Mouse (Mus musculus) hindbrain, embryonic 13.5 days (tissue): ENCODE data around the gene Arhgef1. TPM values are rescaled to one million over a fixed set of nuclear protein-coding genes. Genes with fewer than 3 reads are reported as not detected.

Source experiments
- ATAC-seq: fragments of 200-750 bp; cut with Nextera tagmentation; 2 replicates; pipeline ENCODE4 v1.8.0; 2017; ENCODE audit warnings: moderate TSS enrichment; ENCODE audit not compliant: low FRiP score
- H3K27ac ChIP-seq: fragments of 300-500 bp; sonication (generic); 2 replicates; pipeline ENCODE4 v1.5.1; 2015; ENCODE audit warnings: inconsistent platforms, mild to moderate bottlenecking, moderate library complexity
- H3K27me3 ChIP-seq: fragments of 300-500 bp; sonication (generic); 2 replicates; pipeline ENCODE4 v1.6.1; 2015; ENCODE audit warnings: mild to moderate bottlenecking, inconsistent platforms
- H3K36me3 ChIP-seq: fragments of 300-500 bp; sonication (generic); 2 replicates; pipeline ENCODE4 v1.6.1; 2015; ENCODE audit warnings: mild to moderate bottlenecking, inconsistent platforms
- H3K4me1 ChIP-seq: fragments of 300-500 bp; sonication (generic); replicated peaks from 2 replicates; pipeline ENCODE4 v1.6.1; 2015; ENCODE audit warnings: inconsistent platforms
- H3K4me2 ChIP-seq: fragments of 300-500 bp; sonication (generic); 2 replicates; pipeline ENCODE4 v1.6.1; 2015; ENCODE audit warnings: inconsistent platforms, mild to moderate bottlenecking, moderate library complexity
- H3K4me3 ChIP-seq: fragments of 300-500 bp; sonication (generic); 2 replicates; pipeline ENCODE4 v1.5.1; 2015; ENCODE audit warnings: mild to moderate bottlenecking, inconsistent platforms
- H3K9ac ChIP-seq: fragments of 300-500 bp; sonication (generic); 2 replicates; pipeline ENCODE4 v1.6.1; 2015; ENCODE audit warnings: mild to moderate bottlenecking, inconsistent platforms
- H3K9me3 ChIP-seq: fragments of 300-500 bp; sonication (generic); 2 replicates; pipeline ENCODE4 v1.6.1; 2016; ENCODE audit warnings: inconsistent platforms
- WGBS: fragments of 180-500 bp; shearing (Covaris S2); methylation state at CpG from one replicate; pipeline ENCODE4 v1.1.7; 2015; 5-methylcytosine and 5-hydroxymethylcytosine counted together
- polyA plus RNA-seq: library from polyadenylated mRNA; unstranded; fragments of >200 nt; fragmentation: Nextera tagmentation; extraction: Ambion mirVana; gene quantifications from 2 replicates; pipeline ENCODE4 v1.2.1, GENCODE M21; 2015

Gene Arhgef1
- polyA plus RNA-seq, 1 experiment from 2014 or later: 56.4 TPM

DNA sequence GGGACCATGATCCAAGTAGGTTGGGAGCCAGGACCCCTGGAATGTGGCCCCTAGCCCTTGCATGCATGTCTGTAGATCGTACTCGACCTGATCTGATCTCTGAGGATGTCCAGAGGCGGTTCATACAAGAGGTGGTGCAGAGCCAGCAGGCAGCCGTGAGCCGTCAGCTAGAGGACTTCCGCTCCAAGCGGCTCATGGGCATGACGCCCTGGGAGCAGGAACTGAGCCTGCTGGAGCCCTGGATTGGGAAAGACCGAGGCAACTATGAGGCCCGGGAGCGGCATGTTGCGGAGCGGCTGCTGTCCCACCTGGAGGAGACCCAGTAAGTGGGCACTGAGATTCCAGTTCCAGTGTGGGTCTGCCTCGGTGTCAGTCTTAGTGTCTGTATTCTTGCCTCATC, 9.8 kb downstream of the Arhgef1 start:
- WGBS: 95% methylated on average over 14 of the region's 14 CpGs
- peaks cover 54% of the 10 kb centered on the region for H3K36me3 ChIP-seq
- H3K4me2 ChIP-seq: no peak overlapping the region

GRCm38 (mm10) chr7:24918763-24919323, 16.1 kb downstream of the Arhgef1 start:
- no peak overlapping the region for H3K4me3 ChIP-seq
- H3K27me3 ChIP-seq: no peaks in the 10 kb centered on the region
- H3K27ac ChIP-seq: no peak overlapping the region
- ATAC-seq: peak; percentile 32; the same call in 1 of the 2 replicates
- H3K9ac ChIP-seq: no peak overlapping the region
- no peaks in the 10 kb centered on the region for H3K9me3 ChIP-seq
- H3K36me3 ChIP-seq: peaks cover 76% of the 10 kb centered on the region
- WGBS: 93% methylated on average over 20 of the region's 20 CpGs
- H3K4me2 ChIP-seq: no peak overlapping the region
- H3K4me1 ChIP-seq: no peaks in the 10 kb centered on the region

More for the DNA sequence above, 9.8 kb downstream of the Arhgef1 start:
- H3K9ac ChIP-seq: no peak overlapping the region
- no peak for ATAC-seq
- no peak overlapping the region for H3K4me3 ChIP-seq
- no peaks in the 10 kb centered on the region for H3K27me3 ChIP-seq
- no peak overlapping the region for H3K27ac ChIP-seq
- H3K4me1 ChIP-seq: peaks cover 3% of the 10 kb centered on the region; the same call in 1 of the 2 replicates
- no peaks in the 10 kb centered on the region for H3K9me3 ChIP-seq

- no peak overlapping the region for H3K4me2 ChIP-seq
- no peak overlapping the region for H3K4me3 ChIP-seq
- H3K36me3 ChIP-seq: peaks cover 85% of the 10 kb centered on the region
- no peaks in the 10 kb centered on the region for H3K27me3 ChIP-seq
- H3K9ac ChIP-seq: no peak overlapping the region
- H3K9me3 ChIP-seq: no peaks in the 10 kb centered on the region
- no peaks in the 10 kb centered on the region for H3K4me1 ChIP-seq
- no peak for ATAC-seq
- no peak overlapping the region for H3K27ac ChIP-seq
- WGBS: 85% methylated on average over 9 of the region's 9 CpGs
Observed at GRCm38 (mm10) chr7:24919728-24920127, 17.0 kb downstream of the Arhgef1 start.

DNA sequence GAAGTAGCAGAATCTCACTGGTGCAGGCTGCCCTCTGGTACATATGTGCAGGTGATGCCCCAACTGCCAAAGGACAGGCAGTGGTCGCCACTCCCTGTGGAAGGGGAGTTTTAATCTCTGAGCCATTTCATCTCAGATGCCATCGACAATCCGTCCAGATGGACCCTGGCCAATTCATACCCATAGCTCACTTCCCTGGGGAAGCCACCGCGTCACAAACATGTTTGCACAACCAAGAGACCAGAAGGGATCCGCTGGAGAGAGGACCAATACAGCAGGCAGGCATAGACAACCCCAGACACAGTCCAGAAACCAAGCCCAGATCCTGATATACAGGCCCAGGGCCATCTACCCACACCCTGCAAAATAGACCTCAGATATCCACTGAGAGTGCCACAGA, 27.8 kb downstream of the Arhgef1 start:
- peaks cover 81% of the 10 kb centered on the region for H3K27me3 ChIP-seq
- no peaks in the 10 kb centered on the region for H3K9me3 ChIP-seq
- ATAC-seq: no peak
- H3K27ac ChIP-seq: no peak overlapping the region
- peaks cover 41% of the 10 kb centered on the region for H3K4me1 ChIP-seq
- no peak overlapping the region for H3K9ac ChIP-seq
- no peak overlapping the region for H3K4me3 ChIP-seq
- H3K4me2 ChIP-seq: no peak overlapping the region
- whole genome bisulfite sequencing: 35% methylated on average over 6 of the region's 6 CpGs
- H3K36me3 ChIP-seq: peaks cover 21% of the 10 kb centered on the region

DNA sequence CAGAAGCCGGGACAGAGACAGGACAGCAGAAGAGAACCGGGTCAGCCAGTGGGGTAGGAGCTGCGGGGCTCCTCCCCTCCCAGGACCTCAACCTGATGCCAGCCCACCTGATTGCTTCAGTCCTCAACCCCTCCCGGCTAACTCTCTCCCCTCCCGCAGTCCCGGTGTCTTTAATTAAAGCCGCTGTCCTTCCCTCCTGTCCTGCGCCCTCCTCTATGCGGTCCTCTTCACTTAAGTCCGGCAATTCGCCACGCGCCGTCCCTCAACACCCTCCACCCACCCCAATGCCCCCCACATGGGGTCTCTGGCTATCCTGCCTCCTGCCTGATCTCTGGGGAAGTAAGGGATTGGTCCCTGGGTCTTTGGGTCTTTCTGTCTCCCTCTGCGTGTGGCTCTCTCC, 28.9 kb downstream of the Arhgef1 start:
- H3K4me1 ChIP-seq: peaks cover 41% of the 10 kb centered on the region
- peak overlapping the region; percentile 25; the same call in 1 of the 2 replicates for H3K4me2 ChIP-seq
- no peak overlapping the region; the same call in 1 of the 2 replicates for H3K9ac ChIP-seq
- 0% methylated on average over 15 of the region's 15 CpGs for WGBS
- no peaks in the 10 kb centered on the region for H3K9me3 ChIP-seq
- peaks cover 93% of the 10 kb centered on the region for H3K27me3 ChIP-seq
- peaks cover 10% of the 10 kb centered on the region for H3K36me3 ChIP-seq
- ATAC-seq: no peak
- H3K4me3 ChIP-seq: peak overlapping the region; percentile 5; the same call in 1 of the 2 replicates
- H3K27ac ChIP-seq: no peak overlapping the region

DNA sequence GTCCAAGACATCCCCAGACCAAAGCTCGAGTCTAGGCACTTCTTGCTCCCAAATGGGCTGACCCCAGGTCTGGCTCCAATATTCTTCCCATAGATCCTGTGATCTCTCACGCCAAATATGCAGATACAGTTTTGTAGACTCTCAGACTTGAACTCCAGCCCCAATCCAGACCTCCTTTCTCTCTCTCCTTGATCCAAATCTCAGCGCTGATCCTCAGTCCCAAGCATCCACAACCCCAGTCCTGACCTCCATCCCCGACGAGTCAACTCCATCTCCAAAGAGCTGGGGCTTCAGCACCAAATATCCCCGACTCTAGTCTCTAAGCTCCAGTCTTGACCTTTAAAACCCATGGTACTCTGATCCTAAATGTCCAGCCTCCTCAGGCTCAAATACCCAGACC, 40.9 kb downstream of the Arhgef1 start:
- peak overlapping the region; percentile 61; the same call in 1 of the 2 replicates for H3K4me2 ChIP-seq
- peaks cover 99% of the 10 kb centered on the region for H3K27me3 ChIP-seq
- no peak for ATAC-seq
- H3K4me1 ChIP-seq: peaks cover 26% of the 10 kb centered on the region
- H3K36me3 ChIP-seq: no peaks in the 10 kb centered on the region
- WGBS: 6% methylated on average over 6 of the region's 6 CpGs
- peak overlapping the region; percentile 39 for H3K4me3 ChIP-seq
- H3K9me3 ChIP-seq: no peaks in the 10 kb centered on the region
- 0 out of 2 replicates have a peak overlapping the region, but pooled peaks have one; percentile 15 for H3K9ac ChIP-seq
- no peak overlapping the region for H3K27ac ChIP-seq

GRCm38 (mm10) chr7:24944257-24944950, 41.7 kb downstream of the Arhgef1 start, which contains the start of gene Gm4881:
Gene Gm4881 (minus strand): TSS chr7:24944494.
- Histone ChIP-seq H3K4me1 (peaks cover 33% of the 10 kb centered on the region), H3K9ac (peak within 1 kb of the TSS; percentile 55), H3K4me2 (peak within 1 kb of the TSS; percentile 61), H3K27me3 (peaks cover 99% of the 10 kb centered on the region), H3K9me3 (no peaks in the 10 kb centered on the region), H3K27ac (0 out of 2 replicates have a peak within 1 kb of the TSS, but pooled peaks have one; percentile 30), H3K4me3 (peak within 1 kb of the TSS; percentile 39), H3K36me3 (no peaks in the 10 kb centered on the region)
- ATAC-seq: no peak
- WGBS: under 1% methylated on average over 57 of the region's 72 CpGs

- no peak for ATAC-seq
- H3K4me2 ChIP-seq: no peak overlapping the region
- H3K4me1 ChIP-seq: peaks cover 62% of the 10 kb centered on the region
Observed at GRCm38 (mm10) chr7:24947316-24948048, 44.8 kb downstream of the Arhgef1 start.

DNA sequence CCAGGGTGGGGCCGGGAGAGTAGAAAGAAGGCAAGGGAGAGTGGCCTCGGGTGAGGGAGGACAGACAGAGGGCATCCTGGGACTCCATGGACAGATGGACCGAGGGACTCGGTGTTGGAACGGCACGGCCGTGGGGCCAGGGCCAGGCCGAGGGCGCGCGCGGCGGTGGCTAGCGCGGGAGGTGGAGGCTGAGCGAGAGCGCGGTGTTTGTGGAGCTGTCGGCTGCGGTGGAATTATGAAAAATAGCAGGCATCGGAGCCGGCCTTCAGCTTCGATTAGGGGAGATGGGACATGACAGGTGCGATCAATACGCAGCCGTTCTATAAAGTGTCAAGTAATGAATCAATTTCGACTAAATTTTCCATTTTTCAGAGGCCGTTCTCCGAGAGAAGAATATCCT, 46.1 kb downstream of the Arhgef1 start:
- Histone ChIP-seq H3K27ac (peak overlapping the region; percentile 35), H3K9ac (peak overlapping the region; percentile 44), H3K4me1 (peaks cover 66% of the 10 kb centered on the region), H3K4me2 (peak overlapping the region; percentile 32), H3K36me3 (no peaks in the 10 kb centered on the region), H3K4me3 (peak overlapping the region; percentile 13), H3K27me3 (peaks cover 99% of the 10 kb centered on the region), H3K9me3 (no peaks in the 10 kb centered on the region)
- 1% methylated on average over 29 of the region's 29 CpGs for WGBS
- ATAC-seq: no peak

More at GRCm38 (mm10) chr7:24947316-24948048, 44.8 kb downstream of the Arhgef1 start:
- peaks cover 99% of the 10 kb centered on the region for H3K27me3 ChIP-seq
- H3K4me3 ChIP-seq: no peak overlapping the region
- H3K9ac ChIP-seq: no peak overlapping the region
- whole genome bisulfite sequencing: 9% methylated on average over 7 of the region's 7 CpGs
- H3K9me3 ChIP-seq: no peaks in the 10 kb centered on the region
- H3K27ac ChIP-seq: no peak overlapping the region
- H3K36me3 ChIP-seq: no peaks in the 10 kb centered on the region

DNA sequence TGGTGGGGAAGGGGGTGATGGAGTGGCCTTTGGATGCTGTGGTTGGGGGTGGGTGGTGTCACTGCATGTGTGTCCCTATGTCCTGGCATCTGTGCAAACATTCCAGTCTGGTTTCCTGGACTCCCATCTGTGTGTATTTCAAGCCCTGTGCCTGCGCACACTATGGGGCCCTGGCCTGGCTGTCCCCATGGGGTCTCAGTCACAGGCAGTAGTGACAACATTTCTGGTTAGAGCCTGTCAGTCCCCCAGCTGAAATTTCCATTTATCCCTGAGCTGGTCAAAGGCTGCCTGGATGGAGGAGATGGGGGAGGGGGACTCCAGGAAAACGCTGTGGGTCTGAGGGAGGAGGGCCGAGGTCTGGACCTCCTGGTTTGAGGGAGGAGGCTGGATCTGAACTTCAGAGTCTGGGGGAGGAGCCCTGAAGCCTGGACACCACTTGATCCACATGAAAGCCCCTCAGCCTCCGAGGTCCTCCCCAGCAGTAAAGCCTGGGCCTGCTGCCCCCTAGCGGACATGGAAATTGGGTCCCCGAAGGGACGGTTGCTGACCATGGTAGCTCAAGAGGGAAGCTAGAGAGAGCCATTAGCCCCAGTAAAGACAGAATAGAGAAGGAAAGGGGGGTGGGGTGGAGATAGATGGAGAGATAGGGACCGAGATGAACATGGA, 47.4 kb downstream of the Arhgef1 start:
- peaks cover 67% of the 10 kb centered on the region for H3K4me1 ChIP-seq

DNA sequence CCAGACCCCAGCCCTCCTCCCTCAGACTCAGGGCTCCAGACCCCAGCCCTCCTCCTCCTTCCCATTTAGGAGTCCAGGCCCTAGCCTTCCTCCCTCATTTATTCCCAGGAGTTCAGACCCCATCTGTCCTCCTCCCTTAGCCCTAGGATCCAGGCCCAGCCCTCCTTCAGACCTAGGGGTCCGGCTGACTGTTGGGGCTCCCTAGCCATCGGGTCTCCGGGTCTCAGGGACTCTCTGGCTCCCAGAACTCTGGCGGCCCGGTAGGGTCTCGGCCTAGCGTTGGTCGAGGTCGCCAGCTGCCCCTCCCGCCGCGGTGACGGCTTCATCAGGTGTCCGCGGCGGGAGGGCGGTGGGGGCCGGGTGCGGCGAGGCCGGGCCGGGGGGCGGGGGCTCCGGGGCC, 51.3 kb downstream of the Arhgef1 start:
- ATAC-seq: peak; percentile 26; the same call in 1 of the 2 replicates

More for the DNA sequence above, 47.4 kb downstream of the Arhgef1 start:
- Histone ChIP-seq H3K9me3 (no peaks in the 10 kb centered on the region), H3K27me3 (peaks cover 98% of the 10 kb centered on the region), H3K27ac (0 out of 2 replicates have a peak overlapping the region, but pooled peaks have one; percentile 26), H3K4me2 (no peak overlapping the region), H3K9ac (no peak overlapping the region), H3K36me3 (no peaks in the 10 kb centered on the region), H3K4me3 (no peak overlapping the region)
- under 1% methylated on average over 8 of the region's 8 CpGs for WGBS
- ATAC-seq: peak; percentile 41

More for the DNA sequence above, 51.3 kb downstream of the Arhgef1 start:
- H3K27me3 ChIP-seq: peaks cover 84% of the 10 kb centered on the region
- H3K9ac ChIP-seq: peak overlapping the region; percentile 53; the same call in 1 of the 2 replicates
- no peak overlapping the region for H3K27ac ChIP-seq
- 2% methylated on average over 17 of the region's 24 CpGs for WGBS
- peak overlapping the region; percentile 54 for H3K4me2 ChIP-seq
- peaks cover 62% of the 10 kb centered on the region for H3K4me1 ChIP-seq
- H3K4me3 ChIP-seq: peak overlapping the region; percentile 31
- H3K9me3 ChIP-seq: no peaks in the 10 kb centered on the region
- H3K36me3 ChIP-seq: no peaks in the 10 kb centered on the region
